Mouse (Mus musculus) myocyte (in vitro differentiated cells): ENCODE measurements at regions not wholly inside any gene's neighbourhood (a gene's known extent, or its start where the extent isn't known, plus 50 kb on each side); places are given as distances from the start of the nearest gene placed in this dataset.

Experiments
- MAX ChIP-seq: IDR thresholded peaks from one replicate; pipeline ENCODE4 v1.6.1; 2011; ENCODE audit warnings: low read depth, mild to moderate bottlenecking, control low read depth
- POLR2A ChIP-seq: IDR thresholded peaks from one replicate; pipeline ENCODE4 v1.6.1; 2011; ENCODE audit warnings: low read depth, mild to moderate bottlenecking, control low read depth, moderate library complexity; ENCODE audit not compliant: insufficient read length
- TCF12 ChIP-seq: IDR thresholded peaks from one replicate; pipeline ENCODE4 v1.6.1; 2011; ENCODE audit warnings: mild to moderate bottlenecking, control low read depth; ENCODE audit not compliant: poor library complexity, insufficient read depth, severe bottlenecking
- TCF3 ChIP-seq: IDR thresholded peaks from one replicate; pipeline ENCODE4 v1.6.1; 2011; ENCODE audit warnings: low read depth, control low read depth; ENCODE audit not compliant: insufficient read length

- TF ChIP-seq TCF12 = no peak
- no peak for TF ChIP-seq POLR2A
- TF ChIP-seq TCF3 = no peak
- TF ChIP-seq MAX = no peak
Observed at GRCm38 (mm10) chr12:10600111-10600510, 209.5 kb downstream of the Rdh14 start.
